Mouse (Mus musculus) thymus, adult 2 months (tissue): ENCODE results near the gene Polr2b.

ENCODE experiments used
- CTCF ChIP-seq: fragments of 200-500 bp; IDR thresholded peaks from 2 replicates; pipeline ENCODE4 v1.5.1; 2012; ENCODE audit warnings: mild to moderate bottlenecking, control low read depth, low read length, moderate library complexity, borderline replicate concordance; ENCODE audit not compliant: control insufficient read depth, poor library complexity, insufficient read depth; ENCODE audit errors: extremely low read depth
- POLR2A ChIP-seq: fragments of 200-500 bp; IDR thresholded peaks from 2 replicates; pipeline ENCODE4 v1.6.1; 2012; ENCODE audit warnings: mild to moderate bottlenecking, low read length, control low read depth, moderate library complexity; ENCODE audit not compliant: control insufficient read depth, poor library complexity, insufficient read depth; ENCODE audit errors: extremely low read depth

DNA sequence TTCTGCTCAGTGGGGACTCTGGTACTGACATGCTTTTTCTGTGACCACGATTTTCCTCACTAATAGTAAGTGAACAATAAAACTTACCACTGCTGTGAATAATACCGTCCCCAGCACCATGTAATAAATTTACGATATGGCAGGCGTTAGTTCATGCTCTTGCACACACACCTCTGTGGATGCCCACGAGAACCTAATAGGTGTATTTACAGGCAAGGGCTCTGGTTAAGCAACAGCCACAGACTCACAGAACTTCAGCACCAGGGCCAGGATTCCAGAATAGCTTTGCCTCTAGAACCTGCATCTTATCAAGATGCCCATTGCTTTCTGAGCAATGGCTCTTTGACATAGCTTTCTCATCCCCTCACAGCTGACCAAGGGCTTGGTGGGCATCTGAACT lies 75.3 kb downstream of the Polr2b start:
- TF ChIP-seq CTCF (no peak), POLR2A (no peak)
